Mouse (Mus musculus) hindbrain, postnatal 0 days (tissue): Measurements from ENCODE around the gene Gsap. TPM values are rescaled to one million over a fixed set of nuclear protein-coding genes. Genes with fewer than 3 reads are reported as not detected.
"Not testable (repeated sequence)": the region's sequence is repeated elsewhere in the genome, so short reads cannot be mapped to it uniquely, and the experiment has no call there.

Experiments used
- ATAC-seq: fragments of 200-750 bp; cut with Nextera tagmentation; 2 replicates; pipeline ENCODE4 v1.8.0; 2017; ENCODE audit warnings: mild to moderate bottlenecking, moderate TSS enrichment, moderate library complexity
- DNase-seq: peaks from one replicate; pipeline ENCODE4 v3.0.0-alpha.2; 2015; ENCODE audit warnings: low spot score
- H3K27ac ChIP-seq: fragments of 300-500 bp; sonication (generic); 2 replicates; pipeline ENCODE4 v1.5.1; 2014; ENCODE audit warnings: mild to moderate bottlenecking
- H3K27me3 ChIP-seq: fragments of 300-500 bp; sonication (generic); 2 replicates; pipeline ENCODE4 v1.6.1; 2014; ENCODE audit warnings: low read length, mixed read lengths; ENCODE audit not compliant: insufficient read depth
- H3K36me3 ChIP-seq: fragments of 300-500 bp; sonication (generic); 2 replicates; pipeline ENCODE4 v1.6.1; 2014; ENCODE audit warnings: low read length, mixed read lengths; ENCODE audit not compliant: insufficient read depth
- H3K4me1 ChIP-seq: fragments of 300-500 bp; sonication (generic); 2 replicates; pipeline ENCODE4 v1.6.1; 2014; ENCODE audit warnings: antibody characterized with exemption, low read length, mixed read lengths; ENCODE audit not compliant: insufficient read depth
- H3K4me2 ChIP-seq: fragments of 300-500 bp; sonication (generic); 2 replicates; pipeline ENCODE4 v1.6.1; 2014; ENCODE audit warnings: low read depth, mild to moderate bottlenecking, low read length, moderate library complexity, mixed read lengths
- H3K4me3 ChIP-seq: fragments of 300-500 bp; sonication (generic); 2 replicates; pipeline ENCODE4 v1.5.1; 2014; ENCODE audit warnings: low read length
- H3K9ac ChIP-seq: fragments of 300-500 bp; sonication (generic); replicated peaks from 2 replicates; pipeline ENCODE4 v1.6.1; 2014; ENCODE audit warnings: mild to moderate bottlenecking, low read length, moderate library complexity, mixed read lengths
- H3K9me3 ChIP-seq: fragments of 300-500 bp; sonication (generic); 2 replicates; pipeline ENCODE4 v1.6.1; 2016; ENCODE audit warnings: low read length, mixed read lengths
- CTCF ChIP-seq: IDR thresholded peaks from 2 replicates; pipeline ENCODE4 v1.5.1; 2016; ENCODE audit warnings: antibody characterized with exemption, control low read depth, low read depth
- WGBS: fragments of 180-500 bp; shearing (Covaris S2); extraction: QIAGEN DNeasy Blood & Tissue Kit; methylation state at CpG from one replicate; pipeline ENCODE4 v1.1.7; 2014; 5-methylcytosine and 5-hydroxymethylcytosine counted together
- polyA plus RNA-seq: library from polyadenylated mRNA; unstranded; fragments of >200 nt; fragmentation: Nextera tagmentation; extraction: Ambion mirVana; gene quantifications from 2 replicates; pipeline ENCODE4 v1.2.1, GENCODE M21; 2015
- total RNA-seq: library from RNA; depleted of rRNA; stranded (reverse); fragments of >200 nt; gene quantifications from 2 replicates; pipeline ENCODE4 v1.2.3, GENCODE M21; 2014

Gene Gsap
- total and polyA plus RNA-seq, 2 experiments from 2014 or later: 8.3 to 11.0 TPM

DNA sequence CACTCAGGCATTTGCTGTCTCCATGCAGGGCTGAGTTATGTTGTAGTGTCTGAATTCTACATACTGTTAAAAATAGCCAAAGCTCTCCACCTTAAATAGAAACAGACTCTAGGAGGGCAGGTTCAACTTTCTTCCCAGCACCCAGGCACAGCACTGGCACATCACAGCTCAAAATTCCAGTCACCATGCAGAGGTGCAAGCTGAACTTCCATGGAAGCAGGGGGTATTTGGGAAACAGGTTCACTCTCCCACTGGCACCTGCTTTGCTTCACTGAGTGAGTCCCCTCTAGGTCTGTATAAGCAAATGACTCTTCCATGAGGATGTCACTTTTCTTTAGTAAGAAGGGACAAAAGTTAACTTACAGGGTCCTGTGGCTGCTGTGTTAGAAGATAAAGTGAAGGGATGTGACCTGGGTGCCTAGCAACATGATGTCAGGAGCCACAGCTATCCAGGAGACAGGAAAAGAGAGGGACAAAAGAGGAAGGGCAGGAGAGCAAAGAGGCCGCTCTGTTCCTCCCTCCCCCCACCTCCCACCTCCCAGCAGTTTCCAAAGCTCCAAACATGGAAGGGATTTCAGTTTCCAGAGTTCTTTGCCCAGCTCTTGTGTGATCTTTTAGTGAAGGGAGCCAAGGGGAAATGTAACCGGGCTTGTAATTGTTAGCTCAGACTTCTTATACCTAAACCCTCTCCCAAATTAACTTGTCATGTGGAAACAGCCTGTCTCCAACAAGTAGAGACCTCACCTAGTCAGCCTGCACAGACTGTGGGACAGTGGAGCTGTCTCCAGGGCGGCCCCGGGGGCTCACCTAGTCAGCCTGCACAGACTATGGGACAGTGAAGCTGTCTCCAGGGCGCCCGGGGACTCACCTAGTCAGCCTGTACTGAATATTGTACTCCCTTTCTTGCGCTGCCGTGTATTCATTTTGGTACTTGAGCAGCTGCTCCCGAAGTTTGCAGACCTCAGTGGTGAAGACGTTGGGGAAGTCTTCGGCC, 143.9 kb downstream of the Gsap start:
- Histone ChIP-seq H3K27ac (no peak overlapping the region), H3K9ac (no peak overlapping the region), H3K4me1 (no peaks in the 10 kb centered on the region), H3K9me3 (no peaks in the 10 kb centered on the region), H3K4me3 (no peak overlapping the region), H3K4me2 (no peak overlapping the region), H3K36me3 (no peaks in the 10 kb centered on the region), H3K27me3 (no peaks in the 10 kb centered on the region)
- WGBS: 24% methylated on average over 11 of the region's 11 CpGs
- ATAC-seq: no peak
- TF ChIP-seq CTCF: no peak
- no peak for DNase-seq

DNA sequence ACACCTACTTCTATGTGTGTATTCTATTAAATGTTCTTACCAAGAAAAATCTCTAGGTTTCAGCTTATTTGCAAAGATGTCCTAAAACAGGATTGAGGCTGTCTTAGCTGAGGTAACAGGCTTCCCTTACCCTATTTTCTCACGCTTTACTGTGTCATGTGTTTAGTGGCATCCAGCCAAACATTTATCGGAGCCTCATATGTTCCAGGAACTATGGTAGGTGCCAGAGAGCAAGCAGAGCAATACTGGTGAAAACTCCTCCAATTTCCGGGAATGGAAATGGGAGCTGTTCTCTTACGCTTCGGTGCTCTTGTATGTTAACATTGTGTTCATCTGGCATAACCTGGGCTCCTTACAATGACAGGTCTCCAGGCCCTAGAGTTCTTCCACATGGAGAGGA, 145.6 kb downstream of the Gsap start:
- Histone ChIP-seq H3K4me3 (no peak overlapping the region), H3K27ac (no peak overlapping the region), H3K9ac (no peak overlapping the region), H3K4me1 (no peaks in the 10 kb centered on the region), H3K9me3 (no peaks in the 10 kb centered on the region), H3K4me2 (no peak overlapping the region), H3K27me3 (no peaks in the 10 kb centered on the region), H3K36me3 (no peaks in the 10 kb centered on the region)
- 65% methylated on average over 5 of the region's 5 CpGs for WGBS
- ATAC-seq (no peak), DNase-seq (no peak)
- TF ChIP-seq CTCF: no peak

DNA sequence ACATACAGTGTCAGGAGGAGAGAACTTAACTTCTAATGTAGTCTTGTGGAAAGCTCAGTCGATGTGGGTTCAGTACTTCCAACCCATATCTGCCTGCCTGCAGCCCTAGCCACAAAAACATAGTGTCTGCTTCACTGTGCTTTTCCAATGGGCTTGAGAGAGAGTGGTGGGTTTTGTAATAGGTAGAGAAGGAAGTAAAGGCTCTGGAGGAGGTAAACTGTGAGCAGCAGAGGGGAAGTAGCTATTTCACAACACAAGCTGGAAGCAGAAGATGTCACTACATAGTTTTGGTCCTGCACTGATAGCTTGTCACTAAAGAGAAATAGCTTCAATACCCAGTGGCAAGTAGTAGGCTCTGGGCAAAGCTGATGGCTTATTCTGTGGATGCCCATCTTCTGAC, 146.1 kb downstream of the Gsap start:
- WGBS: 92% methylated on average over 1 of the region's 1 CpGs

DNA sequence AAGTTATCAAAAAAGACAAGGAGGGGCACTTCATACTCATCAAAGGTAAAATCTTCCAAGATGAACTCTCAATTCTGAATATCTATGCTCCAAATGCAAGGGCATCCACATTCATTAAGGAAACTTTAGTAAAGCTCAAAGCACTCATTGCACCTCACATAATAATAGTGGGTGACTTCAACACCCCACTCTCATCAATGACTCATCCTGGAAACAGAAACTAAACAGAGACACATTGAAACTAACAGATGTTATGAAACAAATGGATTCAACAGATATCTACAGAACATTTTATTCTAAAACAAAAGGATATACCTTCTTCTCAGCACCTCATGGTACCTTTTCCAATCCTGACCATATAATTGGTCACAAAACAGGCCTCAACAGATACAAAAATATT, 156.2 kb downstream of the Gsap start:
- H3K9me3 ChIP-seq, H3K27me3 ChIP-seq, H3K9ac ChIP-seq, ATAC-seq, H3K27ac ChIP-seq, H3K4me2 ChIP-seq, H3K36me3 ChIP-seq, H3K4me3 ChIP-seq, DNase-seq, H3K4me1 ChIP-seq: not testable (repeated sequence)

More for the DNA sequence above, 146.1 kb downstream of the Gsap start:
- no peak overlapping the region for H3K27ac ChIP-seq
- no peaks in the 10 kb centered on the region for H3K4me1 ChIP-seq
- no peak for TF ChIP-seq CTCF
- H3K9ac ChIP-seq: no peak overlapping the region
- no peaks in the 10 kb centered on the region for H3K9me3 ChIP-seq
- H3K27me3 ChIP-seq: no peaks in the 10 kb centered on the region
- DNase-seq: no peak
- no peak overlapping the region for H3K4me3 ChIP-seq
- no peak for ATAC-seq
- no peaks in the 10 kb centered on the region for H3K36me3 ChIP-seq
- H3K4me2 ChIP-seq: no peak overlapping the region

GRCm38 (mm10) chr5:21348366-21348765, 162.3 kb downstream of the Gsap start:
- Histone ChIP-seq H3K4me3 (no peak overlapping the region), H3K36me3 (no peaks in the 10 kb centered on the region), H3K4me2 (no peak overlapping the region), H3K27ac (no peak overlapping the region), H3K27me3 (no peaks in the 10 kb centered on the region), H3K9me3 (no peaks in the 10 kb centered on the region), H3K4me1 (no peaks in the 10 kb centered on the region), H3K9ac (no peak overlapping the region)
- no peak for TF ChIP-seq CTCF
- WGBS: 87% methylated on average over 7 of the region's 7 CpGs
- DNase-seq (no peak), ATAC-seq (no peak)

DNA sequence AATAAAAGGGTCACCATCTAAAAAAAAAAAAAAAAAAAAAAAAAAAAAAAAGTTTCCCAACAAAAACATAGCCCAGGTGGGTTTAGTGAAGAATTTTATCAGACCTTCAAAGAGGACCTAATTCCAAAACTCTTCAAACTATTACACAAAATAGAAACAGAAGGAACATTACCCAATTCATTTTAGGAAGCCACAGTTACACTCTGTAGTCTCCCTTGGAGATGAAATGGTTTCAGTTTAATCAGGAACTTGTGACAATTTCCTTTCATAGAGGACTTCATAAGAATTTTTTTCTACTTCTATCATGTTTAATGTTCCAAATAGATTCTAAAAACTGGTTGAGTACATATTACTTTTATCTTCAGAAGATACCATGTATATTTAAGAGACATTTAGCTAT, 165.6 kb downstream of the Gsap start:
- DNase-seq (no peak), ATAC-seq (no peak)
- Histone ChIP-seq H3K9ac (no peak overlapping the region), H3K36me3 (no peaks in the 10 kb centered on the region), H3K27ac (no peak overlapping the region), H3K9me3 (no peaks in the 10 kb centered on the region), H3K4me3 (no peak overlapping the region), H3K4me2 (no peak overlapping the region), H3K4me1 (no peaks in the 10 kb centered on the region), H3K27me3 (no peaks in the 10 kb centered on the region)
- no peak for TF ChIP-seq CTCF

DNA sequence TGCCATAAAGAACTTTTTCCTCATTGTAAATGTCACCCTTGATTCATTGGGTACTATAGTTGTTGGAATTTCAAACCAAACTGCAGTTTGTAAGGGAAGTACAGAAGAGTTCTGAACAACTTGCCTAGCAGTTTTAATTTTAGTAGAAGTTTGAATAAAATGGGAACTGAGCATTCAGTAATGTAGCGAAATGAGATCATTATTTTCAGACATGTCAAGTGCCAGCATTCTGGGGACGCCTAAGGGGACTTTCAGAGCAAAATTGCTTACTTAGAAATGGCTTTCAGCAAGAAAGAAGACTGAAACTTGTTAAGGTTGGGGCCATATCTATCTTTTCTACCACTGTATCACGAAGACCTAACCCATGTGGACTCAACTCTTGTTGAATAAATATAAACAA, 172.6 kb downstream of the Gsap start:
- H3K4me2 ChIP-seq: no peak overlapping the region
- no peaks in the 10 kb centered on the region for H3K36me3 ChIP-seq
- no peak overlapping the region for H3K27ac ChIP-seq
- no peak for TF ChIP-seq CTCF
- ATAC-seq (no peak), DNase-seq (no peak)
- no peak overlapping the region for H3K9ac ChIP-seq
- WGBS: 84% methylated on average over 3 of the region's 3 CpGs
- no peaks in the 10 kb centered on the region for H3K9me3 ChIP-seq
- no peak overlapping the region for H3K4me3 ChIP-seq
- H3K27me3 ChIP-seq: no peaks in the 10 kb centered on the region
- H3K4me1 ChIP-seq: no peaks in the 10 kb centered on the region
